Mouse (Mus musculus) C2C12 (cell line): ENCODE measurements around the gene Adprh.

Experiments
- CTCF ChIP-seq: IDR thresholded peaks from one replicate; pipeline ENCODE4 v1.5.1; 2011; ENCODE audit not compliant: control insufficient read depth, insufficient read depth, insufficient read length
- MAX ChIP-seq: IDR thresholded peaks from one replicate; pipeline ENCODE4 v1.6.1; 2011; ENCODE audit warnings: mild to moderate bottlenecking, control low read depth
- MYOD1 ChIP-seq: IDR thresholded peaks from one replicate; pipeline ENCODE4 v1.6.1; 2011; ENCODE audit warnings: low read depth; ENCODE audit not compliant: control insufficient read depth, insufficient read length
- USF1 ChIP-seq: IDR thresholded peaks from one replicate; pipeline ENCODE4 v1.6.1; 2011; ENCODE audit warnings: low read depth, mild to moderate bottlenecking, control low read depth, moderate library complexity

DNA sequence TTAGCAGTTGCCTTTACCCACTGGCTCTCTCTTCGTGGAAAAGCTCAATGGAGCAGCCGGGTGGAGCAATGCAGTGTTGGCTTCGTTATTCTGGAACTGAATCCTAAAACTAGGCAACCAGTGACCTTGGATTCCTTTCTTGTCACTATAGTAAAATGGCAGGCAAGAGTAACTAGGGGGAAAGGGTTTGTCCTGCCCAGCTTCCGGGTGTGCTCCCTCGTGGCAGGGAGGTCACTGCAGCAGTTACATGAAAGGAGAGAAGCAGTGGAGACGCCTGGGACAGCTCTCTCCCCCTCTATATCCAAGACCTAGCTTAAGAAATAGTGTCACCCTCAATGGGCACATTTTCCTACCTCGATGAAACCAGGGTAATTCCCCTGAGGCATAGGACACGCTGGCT, 16.9 kb upstream of the Adprh start:
- TF ChIP-seq CTCF (no peak), MAX (no peak), USF1 (no peak), MYOD1 (no peak)
